Mouse (Mus musculus) forebrain, embryonic 15.5 days (tissue): ENCODE measurements at regions not wholly inside any gene's neighbourhood (a gene's known extent, or its start where the extent isn't known, plus 50 kb on each side); places are given as distances from the start of the nearest gene placed in this dataset.

ENCODE experiments used
- ATAC-seq: fragments of 200-750 bp; cut with Nextera tagmentation; replicated peaks from 2 replicates; pipeline ENCODE4 v1.8.0; 2017; ENCODE audit warnings: mild to moderate bottlenecking, moderate TSS enrichment, moderate library complexity
- H3K27ac ChIP-seq: fragments of 300-500 bp; sonication (generic); replicated peaks from 2 replicates; pipeline ENCODE4 v1.5.1; 2015; ENCODE audit warnings: mild to moderate bottlenecking, inconsistent platforms
- H3K27me3 ChIP-seq: fragments of 300-500 bp; sonication (generic); 2 replicates; pipeline ENCODE4 v1.6.1; 2015; ENCODE audit warnings: inconsistent platforms
- H3K36me3 ChIP-seq: fragments of 300-500 bp; sonication (generic); 2 replicates; pipeline ENCODE4 v1.6.1; 2015; ENCODE audit warnings: mild to moderate bottlenecking, inconsistent platforms
- H3K4me1 ChIP-seq: fragments of 300-500 bp; sonication (generic); 2 replicates; pipeline ENCODE4 v1.6.1; 2015; ENCODE audit warnings: inconsistent platforms
- H3K4me2 ChIP-seq: fragments of 300-500 bp; sonication (generic); replicated peaks from 2 replicates; pipeline ENCODE4 v1.6.1; 2015; ENCODE audit warnings: mild to moderate bottlenecking, inconsistent platforms
- H3K4me3 ChIP-seq: fragments of 300-500 bp; sonication (generic); 2 replicates; pipeline ENCODE4 v1.5.1; 2015; ENCODE audit warnings: mild to moderate bottlenecking, inconsistent platforms
- H3K9ac ChIP-seq: fragments of 300-500 bp; sonication (generic); replicated peaks from 2 replicates; pipeline ENCODE4 v1.6.1; 2015; ENCODE audit warnings: mild to moderate bottlenecking, inconsistent platforms
- H3K9me3 ChIP-seq: fragments of 300-500 bp; sonication (generic); 2 replicates; pipeline ENCODE4 v1.6.1; 2016; ENCODE audit warnings: inconsistent platforms
- WGBS: fragments of 180-500 bp; shearing (Covaris S2); methylation state at CpG from one replicate; pipeline ENCODE4 v1.1.7; 2015; ENCODE audit warnings: mixed read lengths; 5-methylcytosine and 5-hydroxymethylcytosine counted together

DNA sequence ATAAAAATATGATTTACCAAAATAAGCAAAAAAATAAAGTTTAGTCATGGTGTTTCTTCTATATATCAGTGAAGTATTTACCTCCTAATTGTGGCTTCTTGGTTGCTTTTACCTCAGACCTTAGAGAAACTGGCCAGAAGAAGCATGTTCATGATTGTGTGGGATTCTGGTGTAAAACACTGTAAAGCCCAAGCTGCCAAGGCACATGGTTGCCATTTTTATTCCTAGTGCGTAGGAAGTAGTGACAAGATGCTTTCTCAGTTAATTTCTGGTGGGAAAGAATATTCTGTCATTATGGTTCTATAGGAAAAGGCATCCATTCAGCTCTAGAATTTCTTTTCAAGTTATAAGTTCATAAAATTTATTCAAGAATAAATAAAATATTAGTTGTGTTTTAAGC lies 805.2 kb downstream of the Olfm4 start:
- Histone ChIP-seq H3K27ac (no peak overlapping the region), H3K9ac (no peak overlapping the region), H3K4me1 (no peaks in the 10 kb centered on the region), H3K9me3 (no peaks in the 10 kb centered on the region), H3K4me3 (no peak overlapping the region), H3K4me2 (no peak overlapping the region), H3K27me3 (no peaks in the 10 kb centered on the region), H3K36me3 (no peaks in the 10 kb centered on the region)
- no peak for ATAC-seq
- WGBS = 88% methylated on average over 1 of the region's 1 CpGs

DNA sequence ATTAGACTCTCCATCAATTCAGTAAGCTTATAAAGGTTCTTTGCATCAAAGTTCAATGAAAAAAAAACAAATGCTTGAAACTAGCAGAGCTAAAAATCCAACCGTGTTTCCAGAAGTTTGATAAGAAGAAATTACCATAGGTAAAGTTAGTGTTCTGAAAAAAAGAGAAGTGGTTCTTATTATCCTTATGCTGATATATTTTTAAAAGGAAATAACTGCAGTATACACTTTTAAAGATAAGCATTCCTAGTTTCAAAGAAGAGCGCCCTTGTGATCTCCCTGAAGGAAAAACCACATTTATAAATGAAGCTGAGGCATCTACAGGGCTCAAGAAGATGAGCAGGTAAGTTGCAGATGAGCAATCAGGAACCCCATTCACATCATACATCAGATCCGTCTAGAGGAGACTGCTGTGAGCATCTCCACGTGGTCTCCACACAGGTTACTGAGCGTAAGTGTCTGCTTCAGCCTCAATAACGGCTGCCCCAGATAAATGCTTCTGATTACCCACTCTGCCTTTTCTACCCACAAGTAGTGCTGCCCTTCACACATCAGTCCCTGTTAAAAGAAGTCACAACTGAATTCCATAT lies 815.6 kb downstream of the Olfm4 start:
- ATAC-seq = no peak
- H3K4me3 ChIP-seq = no peak overlapping the region
- no peaks in the 10 kb centered on the region for H3K36me3 ChIP-seq
- no peaks in the 10 kb centered on the region for H3K9me3 ChIP-seq
- 89% methylated on average over 6 of the region's 6 CpGs for WGBS
- no peak overlapping the region for H3K4me2 ChIP-seq
- H3K27me3 ChIP-seq = no peaks in the 10 kb centered on the region
- no peaks in the 10 kb centered on the region for H3K4me1 ChIP-seq
- H3K27ac ChIP-seq = no peak overlapping the region
- no peak overlapping the region for H3K9ac ChIP-seq

DNA sequence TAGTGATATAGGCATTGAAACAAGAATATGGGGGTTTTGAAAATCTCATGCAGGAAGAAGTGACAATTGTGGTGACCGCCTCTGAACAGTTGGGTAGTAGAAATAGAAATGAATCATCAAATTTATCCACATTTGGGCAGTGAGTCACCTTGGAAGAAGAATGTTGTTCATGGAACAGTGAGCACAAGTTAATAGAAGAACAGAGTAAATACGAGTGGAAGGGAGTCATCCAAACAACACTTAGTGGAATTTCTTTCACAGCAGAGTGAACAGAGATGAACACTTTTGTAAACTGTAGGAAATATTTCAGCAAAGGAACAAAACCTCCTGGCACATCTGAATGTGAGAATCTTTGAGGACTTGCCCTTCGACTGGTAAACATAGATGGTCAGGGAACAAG lies 846.6 kb downstream of the Olfm4 start:
- Histone ChIP-seq H3K27me3 (no peaks in the 10 kb centered on the region), H3K4me2 (no peak overlapping the region), H3K9ac (no peak overlapping the region), H3K27ac (no peak overlapping the region), H3K9me3 (no peaks in the 10 kb centered on the region), H3K4me1 (no peaks in the 10 kb centered on the region), H3K4me3 (no peak overlapping the region), H3K36me3 (no peaks in the 10 kb centered on the region)
- ATAC-seq = no peak
- 77% methylated on average over 3 of the region's 3 CpGs for WGBS

DNA sequence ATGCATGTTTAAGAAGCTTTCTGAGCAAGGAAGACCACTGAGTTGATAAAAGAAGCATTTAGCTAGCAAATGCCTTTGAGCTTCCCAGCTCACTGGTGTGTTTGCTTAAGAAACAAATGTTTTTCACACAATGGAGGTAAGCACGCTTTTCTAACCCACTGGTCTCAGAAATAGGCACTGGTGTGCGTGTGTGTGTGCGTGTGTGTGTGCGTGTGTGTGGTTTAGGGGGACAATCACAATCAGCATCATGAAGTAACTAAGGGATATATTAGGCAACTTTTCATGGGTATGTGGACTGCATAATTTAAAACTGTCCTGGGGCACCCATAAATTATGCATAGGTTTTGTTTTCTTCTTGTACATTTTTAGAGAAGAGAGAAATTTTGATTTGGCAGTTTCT lies 860.7 kb downstream of the Olfm4 start:
- no peak for ATAC-seq
- no peaks in the 10 kb centered on the region for H3K9me3 ChIP-seq
- H3K4me2 ChIP-seq = no peak overlapping the region
- H3K4me3 ChIP-seq = no peak overlapping the region
- H3K27ac ChIP-seq = no peak overlapping the region
- H3K36me3 ChIP-seq = no peaks in the 10 kb centered on the region
- WGBS = 71% methylated on average over 4 of the region's 4 CpGs
- H3K9ac ChIP-seq = no peak overlapping the region
- no peaks in the 10 kb centered on the region for H3K27me3 ChIP-seq
- peaks cover 13% of the 10 kb centered on the region for H3K4me1 ChIP-seq

DNA sequence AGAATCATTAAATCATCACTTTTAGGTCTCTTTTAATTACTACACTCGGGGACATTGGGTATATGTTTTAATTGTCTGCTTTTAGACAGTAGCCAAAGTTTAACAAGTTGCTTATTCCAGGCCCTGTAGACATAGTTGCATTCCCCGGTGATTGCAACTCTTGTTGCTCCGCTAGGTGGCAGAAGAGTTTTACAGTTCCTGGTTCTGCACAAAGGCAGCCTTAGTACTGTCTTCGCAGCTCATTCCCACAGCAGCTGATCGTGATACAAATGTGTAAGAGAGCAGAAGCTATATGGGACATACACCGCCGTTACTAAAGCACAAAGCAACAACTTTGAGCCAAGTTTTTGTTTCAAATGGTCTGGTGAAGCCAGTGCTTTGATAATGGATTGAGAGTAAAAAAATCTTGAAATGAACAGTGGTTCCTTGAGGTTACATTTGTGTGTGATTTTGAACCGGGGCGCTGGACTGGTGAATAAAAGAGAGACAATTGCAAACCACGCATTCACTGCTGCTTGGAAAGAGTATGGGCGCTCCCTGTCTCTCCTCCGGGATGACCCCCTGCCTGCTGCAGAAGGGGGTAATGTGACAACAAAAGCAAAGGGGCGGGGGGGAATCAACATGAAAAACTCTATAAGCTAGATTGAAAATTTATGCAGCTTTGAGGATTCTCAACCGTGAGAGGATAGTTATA lies 861.8 kb downstream of the Olfm4 start:
- H3K36me3 ChIP-seq = no peaks in the 10 kb centered on the region
- H3K4me3 ChIP-seq = peak overlapping the region; percentile 32
- H3K27ac ChIP-seq = peak overlapping the region; percentile 69
- H3K4me2 ChIP-seq = peak overlapping the region; percentile 47
- H3K9me3 ChIP-seq = no peaks in the 10 kb centered on the region
- H3K9ac ChIP-seq = peak overlapping the region; percentile 43; the same call in 1 of the 2 replicates
- ATAC-seq = peak; percentile 94
- peaks cover 13% of the 10 kb centered on the region for H3K4me1 ChIP-seq
- H3K27me3 ChIP-seq = no peaks in the 10 kb centered on the region
- 10% methylated on average over 14 of the region's 14 CpGs for WGBS

DNA sequence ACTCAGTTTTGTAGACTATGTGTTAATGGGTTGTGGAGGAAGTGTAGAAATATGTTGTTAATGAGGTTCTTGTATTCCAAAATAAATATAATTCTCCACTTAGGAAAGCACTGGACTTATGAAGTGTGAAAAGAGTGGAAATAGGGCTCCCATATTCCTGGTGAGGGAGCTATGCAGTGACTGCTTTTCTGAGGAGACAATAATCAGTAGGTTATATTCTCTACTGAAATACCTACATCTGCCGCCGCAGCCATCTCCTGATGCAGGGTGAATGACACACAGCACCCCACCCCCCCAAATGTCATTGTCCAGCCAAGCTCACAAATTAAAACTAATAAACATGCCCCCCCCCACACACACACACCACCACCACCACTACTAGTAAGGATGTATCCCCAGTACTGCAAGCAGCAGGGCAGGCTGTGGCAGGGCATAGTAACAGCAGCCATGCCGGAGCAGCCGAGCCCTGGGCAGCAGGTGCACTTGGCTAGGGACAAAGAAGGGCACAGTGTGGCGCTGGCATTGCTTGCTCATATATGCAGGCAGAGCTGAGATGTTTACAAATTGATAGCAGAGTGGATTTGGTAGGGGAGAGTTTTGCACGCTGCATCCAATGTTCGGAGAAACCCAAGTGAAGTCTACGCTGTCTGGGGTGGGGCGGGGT lies 862.7 kb downstream of the Olfm4 start:
- Histone ChIP-seq H3K9ac (peak overlapping the region; percentile 43; the same call in 1 of the 2 replicates), H3K36me3 (no peaks in the 10 kb centered on the region), H3K27ac (peak overlapping the region; percentile 69; the same call in 1 of the 2 replicates), H3K27me3 (no peaks in the 10 kb centered on the region), H3K4me3 (no peak overlapping the region; the same call in 1 of the 2 replicates), H3K9me3 (no peaks in the 10 kb centered on the region), H3K4me1 (peaks cover 13% of the 10 kb centered on the region), H3K4me2 (peak overlapping the region; percentile 47)
- ATAC-seq = peak; percentile 75
- 58% methylated on average over 9 of the region's 9 CpGs for whole genome bisulfite sequencing
